Mouse (Mus musculus) lung, adult 2 months (tissue): ENCODE results near the gene 6330409D20Rik.

Experiments used
- CTCF ChIP-seq: fragments of 200-500 bp; IDR thresholded peaks from 2 replicates; pipeline ENCODE4 v1.5.1; 2011; ENCODE audit warnings: mild to moderate bottlenecking, low read length, control low read depth; ENCODE audit not compliant: insufficient read depth
- POLR2A ChIP-seq: fragments of 200-500 bp; IDR thresholded peaks from 2 replicates; pipeline ENCODE4 v1.6.1; 2011; ENCODE audit warnings: low read depth, mild to moderate bottlenecking, control low read depth, low read length, borderline replicate concordance; ENCODE audit errors: extremely low read depth

- no peak for TF ChIP-seq CTCF
- TF ChIP-seq POLR2A = no peak
Observed at GRCm38 (mm10) chr2:32682721-32683417, 57.9 kb downstream of the 6330409D20Rik start.
